Mouse (Mus musculus) heart, adult 2 months (tissue): ENCODE measurements at regions not wholly inside any gene's neighbourhood (a gene's known extent, or its start where the extent isn't known, plus 50 kb on each side); places are given as distances from the start of the nearest gene placed in this dataset.

Experiments
- DNase-seq, 2 experiments: peaks; one replicate each; pipeline ENCODE4 v3.0.0; 2021
- H3K27ac ChIP-seq: fragments of 200-600 bp; 2 replicates; pipeline ENCODE4 v1.8.1; 2022
- H3K27me3 ChIP-seq: fragments of 200-500 bp; 2 replicates; pipeline ENCODE4 v1.6.1; 2012; ENCODE audit warnings: mild to moderate bottlenecking, low read length, inconsistent platforms, mixed read lengths; ENCODE audit not compliant: control insufficient read depth, insufficient read depth
- H3K36me3 ChIP-seq: fragments of 200-500 bp; 2 replicates; pipeline ENCODE4 v1.6.1; 2012; ENCODE audit warnings: low read length, inconsistent platforms; ENCODE audit not compliant: control insufficient read depth, insufficient read depth
- H3K4me1 ChIP-seq: fragments of 200-500 bp; 2 replicates; pipeline ENCODE4 v1.6.1; 2011; ENCODE audit warnings: low read length; ENCODE audit not compliant: control insufficient read depth, insufficient read depth
- H3K4me3 ChIP-seq: fragments of 200-600 bp; 2 replicates; pipeline ENCODE4 v1.8.1; 2022
- H3K79me2 ChIP-seq: fragments of 200-500 bp; replicated peaks from 2 replicates; pipeline ENCODE4 v1.6.1; 2012; ENCODE audit warnings: mild to moderate bottlenecking, inconsistent platforms, low read length, moderate library complexity, mixed read lengths; ENCODE audit not compliant: control insufficient read depth, insufficient read depth
- H3K9ac ChIP-seq: fragments of 200-500 bp; 2 replicates; pipeline ENCODE4 v1.6.1; 2012; ENCODE audit warnings: low read depth, mild to moderate bottlenecking, control low read depth, inconsistent platforms, low read length, mixed read lengths
- CTCF ChIP-seq: fragments of 200-600 bp; IDR thresholded peaks from 2 replicates; pipeline ENCODE4 v1.8.1; 2022; ENCODE audit warnings: antibody characterized with exemption, mild to moderate bottlenecking, moderate library complexity
- EP300 ChIP-seq: fragments of 200-500 bp; IDR thresholded peaks from 2 replicates; pipeline ENCODE4 v1.6.1; 2011; ENCODE audit warnings: low read depth, low read length, control low read depth; ENCODE audit not compliant: insufficient read depth
- POLR2A ChIP-seq: fragments of 200-500 bp; IDR thresholded peaks from 2 replicates; pipeline ENCODE4 v1.6.1; 2011; ENCODE audit warnings: mild to moderate bottlenecking, low read depth, low read length, control low read depth; ENCODE audit not compliant: insufficient read depth
- WGBS: fragments of 180-500 bp; shearing (Covaris S2); methylation state at CpG from one replicate; pipeline ENCODE4 v1.1.7; 2018; 5-methylcytosine and 5-hydroxymethylcytosine counted together
- intact Hi-C: fragments of 180-260 bp; cut with DNase I; formaldehyde crosslinking; loops from one replicate; pipeline ENCODE4 v1.15.1; 2025

DNA sequence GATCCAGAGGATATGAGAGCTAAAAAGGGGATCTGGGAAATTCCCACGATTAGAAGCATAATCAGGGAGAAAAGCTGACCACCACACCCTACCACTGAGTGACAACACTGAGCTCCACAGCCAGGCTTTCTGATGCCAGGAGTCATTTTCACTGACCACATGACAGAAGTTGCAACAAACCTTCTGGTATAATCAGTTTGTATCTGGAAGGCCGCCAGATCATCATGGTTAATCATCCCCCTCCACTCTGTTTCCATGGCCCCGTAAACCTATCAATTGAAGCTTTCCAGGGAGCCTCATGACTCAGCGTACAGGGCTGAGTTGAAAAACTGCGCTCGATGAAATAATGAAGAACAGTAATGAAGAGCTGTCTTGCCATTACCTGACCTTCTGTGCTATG lies 316.9 kb downstream of the H2al1j start:
- Histone ChIP-seq H3K79me2 (no peaks in the 10 kb centered on the region), H3K4me1 (no peaks in the 10 kb centered on the region), H3K27ac (no peak overlapping the region), H3K4me3 (no peak overlapping the region), H3K27me3 (no peaks in the 10 kb centered on the region), H3K9ac (no peak overlapping the region), H3K36me3 (no peaks in the 10 kb centered on the region)
- no peak for TF ChIP-seq CTCF
- no peak for TF ChIP-seq EP300
- no peak for TF ChIP-seq POLR2A
- intact Hi-C loops = no loop called here
- 63% methylated on average over 6 of the region's 6 CpGs for WGBS
- no peak for DNase-seq

DNA sequence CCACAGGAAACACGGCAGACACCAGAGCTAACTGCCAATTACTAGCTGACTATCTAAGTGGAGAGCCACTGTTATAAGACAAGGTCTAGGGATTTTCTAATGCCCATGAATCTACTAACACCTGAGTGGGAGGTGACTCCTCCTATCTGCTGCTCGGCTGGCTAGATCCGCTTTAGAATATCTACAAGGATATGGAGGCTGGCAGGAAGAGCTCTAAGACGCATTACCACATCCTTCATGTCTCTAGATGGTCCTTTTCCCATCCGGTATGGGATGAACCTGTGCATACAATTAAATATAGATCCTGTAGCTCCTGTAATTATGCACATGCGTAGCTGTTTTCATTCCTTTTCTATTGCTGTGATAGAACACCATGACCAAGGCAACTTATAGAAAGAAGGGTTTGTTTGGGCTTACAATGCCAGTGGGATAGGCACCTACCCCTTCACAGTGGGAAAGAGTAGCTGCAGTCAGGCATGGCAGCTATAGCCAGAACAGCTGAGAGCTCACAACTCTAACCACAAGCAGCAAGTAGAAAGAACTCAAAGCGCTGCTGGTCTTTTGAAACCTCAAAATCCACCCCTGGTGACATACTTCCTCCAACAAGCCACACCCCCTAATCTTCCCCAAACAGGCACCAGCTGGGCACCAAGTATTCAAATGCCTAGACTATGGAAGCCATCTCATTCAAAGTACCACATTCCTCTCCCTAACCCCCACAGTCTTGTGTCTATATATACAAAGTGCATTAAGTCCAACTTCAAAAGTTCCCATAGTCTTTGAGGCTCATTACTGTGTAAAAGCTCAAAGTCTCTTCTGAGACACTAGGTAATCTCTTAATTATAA lies 319.3 kb downstream of the H2al1j start:
- no peak overlapping the region for H3K9ac ChIP-seq
- H3K27me3 ChIP-seq = no peaks in the 10 kb centered on the region
- H3K4me1 ChIP-seq = no peaks in the 10 kb centered on the region
- WGBS = 78% methylated on average over 7 of the region's 7 CpGs
- H3K79me2 ChIP-seq = no peaks in the 10 kb centered on the region
- no peak overlapping the region for H3K27ac ChIP-seq
- DNase-seq = no peak
- no peak overlapping the region for H3K4me3 ChIP-seq
- no peaks in the 10 kb centered on the region for H3K36me3 ChIP-seq
- intact Hi-C loops = no loop called here
- TF ChIP-seq POLR2A = no peak
- TF ChIP-seq CTCF = no peak
- no peak for TF ChIP-seq EP300

DNA sequence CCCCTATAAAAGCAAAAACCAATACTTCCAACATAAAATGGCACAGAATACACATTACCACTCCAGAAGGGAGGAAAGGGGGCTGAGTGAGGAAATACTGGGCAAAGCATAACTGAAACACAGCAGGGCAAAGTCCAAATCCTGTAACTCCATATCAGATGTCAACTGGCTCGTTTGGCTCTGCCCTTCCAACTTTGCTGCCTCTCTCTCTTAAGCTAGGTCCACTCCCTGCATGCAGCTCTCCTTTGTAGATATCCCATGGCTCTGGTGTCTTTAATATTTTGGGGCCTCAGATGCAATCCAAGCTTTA lies 319.9 kb downstream of the H2al1j start:
- H3K36me3 ChIP-seq = no peaks in the 10 kb centered on the region
- intact Hi-C loops = no loop called here
- no peaks in the 10 kb centered on the region for H3K4me1 ChIP-seq
- H3K9ac ChIP-seq = no peak overlapping the region
- no peaks in the 10 kb centered on the region for H3K27me3 ChIP-seq
- no peak overlapping the region for H3K27ac ChIP-seq
- H3K79me2 ChIP-seq = no peaks in the 10 kb centered on the region
- no peak overlapping the region for H3K4me3 ChIP-seq
- WGBS = 58% methylated on average over 1 of the region's 1 CpGs
- DNase-seq = no peak
- TF ChIP-seq POLR2A = no peak
- no peak for TF ChIP-seq CTCF
- no peak for TF ChIP-seq EP300

DNA sequence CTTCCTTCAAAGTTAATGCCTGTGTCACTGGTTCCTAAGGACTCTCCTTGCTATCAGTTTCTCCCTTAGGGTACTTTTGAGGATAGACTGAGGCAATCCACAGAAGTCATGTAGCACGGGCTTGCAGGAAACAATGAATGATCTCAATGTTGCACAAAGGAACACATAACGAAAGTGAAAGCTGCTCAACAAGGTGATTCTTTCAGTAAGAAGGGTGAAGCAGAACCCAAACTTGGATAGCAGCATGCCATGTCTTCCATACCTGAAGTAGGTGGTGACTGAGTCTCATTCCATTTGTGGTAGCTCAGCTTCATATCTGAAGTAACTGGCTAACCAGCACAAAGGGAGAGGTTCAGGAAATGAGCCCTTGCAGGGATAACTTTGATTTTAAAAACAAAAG lies 325.7 kb downstream of the H2al1j start:
- no peak overlapping the region for H3K4me3 ChIP-seq
- no peaks in the 10 kb centered on the region for H3K27me3 ChIP-seq
- intact Hi-C loops = no loop called here
- no peaks in the 10 kb centered on the region for H3K36me3 ChIP-seq
- no peak for TF ChIP-seq CTCF
- TF ChIP-seq POLR2A = no peak
- no peak for TF ChIP-seq EP300
- H3K27ac ChIP-seq = no peak overlapping the region
- 82% methylated on average over 2 of the region's 2 CpGs for WGBS
- no peaks in the 10 kb centered on the region for H3K4me1 ChIP-seq
- no peak for DNase-seq
- no peak overlapping the region for H3K9ac ChIP-seq
- no peaks in the 10 kb centered on the region for H3K79me2 ChIP-seq

DNA sequence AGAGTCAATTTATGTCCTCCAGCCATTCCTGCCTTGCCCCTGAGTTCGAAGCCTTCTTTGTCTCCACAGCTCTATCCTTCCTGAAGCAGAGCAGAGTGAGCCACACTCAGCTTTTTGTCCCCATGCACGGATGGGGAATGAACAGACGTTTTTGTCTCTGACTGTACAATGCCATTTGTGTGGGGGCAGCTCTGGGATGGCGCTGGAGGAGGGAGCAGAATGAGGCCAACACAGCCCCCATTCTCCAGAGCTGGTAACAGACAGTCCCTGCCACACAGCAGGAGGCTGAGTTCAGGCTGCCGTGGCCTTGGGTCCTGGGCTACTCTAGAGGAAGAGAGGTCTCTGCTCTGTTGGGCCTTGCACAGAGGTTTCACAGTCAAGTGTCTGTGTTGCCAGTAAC lies 327.4 kb downstream of the H2al1j start:
- Histone ChIP-seq H3K79me2 (no peaks in the 10 kb centered on the region), H3K36me3 (no peaks in the 10 kb centered on the region), H3K9ac (no peak overlapping the region), H3K27ac (no peak overlapping the region), H3K27me3 (no peaks in the 10 kb centered on the region), H3K4me3 (no peak overlapping the region), H3K4me1 (no peaks in the 10 kb centered on the region)
- no peak for DNase-seq
- TF ChIP-seq POLR2A = no peak
- no peak for TF ChIP-seq CTCF
- TF ChIP-seq EP300 = no peak
- WGBS = 69% methylated on average over 5 of the region's 5 CpGs
- intact Hi-C loops = no loop called here

DNA sequence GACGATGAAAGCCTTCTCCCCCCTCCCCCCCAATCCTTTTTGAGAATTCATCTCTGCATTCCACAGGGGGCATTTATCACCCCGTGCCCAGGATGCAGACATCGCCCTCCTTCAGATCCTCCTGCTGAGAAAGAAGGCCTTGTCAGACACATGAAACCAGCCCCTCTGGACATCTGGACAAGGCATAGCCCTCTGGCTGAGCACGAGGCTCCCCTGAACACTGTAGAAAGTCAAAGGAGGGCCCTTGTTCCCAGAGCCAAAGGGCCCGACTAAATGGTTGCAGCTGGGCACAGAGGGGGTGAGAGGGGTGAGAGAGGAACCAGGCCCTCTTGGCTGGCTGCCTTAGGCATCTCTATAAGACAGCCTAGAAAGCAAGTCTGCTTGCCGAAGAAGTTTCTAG lies 327.8 kb downstream of the H2al1j start:
- no peaks in the 10 kb centered on the region for H3K36me3 ChIP-seq
- intact Hi-C loops = no loop called here
- H3K4me1 ChIP-seq = no peaks in the 10 kb centered on the region
- H3K27ac ChIP-seq = no peak overlapping the region
- H3K79me2 ChIP-seq = no peaks in the 10 kb centered on the region
- no peak overlapping the region for H3K9ac ChIP-seq
- TF ChIP-seq POLR2A (no peak), CTCF (no peak), EP300 (no peak)
- WGBS = 75% methylated on average over 6 of the region's 6 CpGs
- no peak for DNase-seq
- no peaks in the 10 kb centered on the region for H3K27me3 ChIP-seq
- no peak overlapping the region for H3K4me3 ChIP-seq
